Mouse (Mus musculus): Measurements from ENCODE around the gene Fbxl17. TPM values are rescaled to one million over a fixed set of nuclear protein-coding genes. Genes with fewer than 3 reads are reported as not detected.

Gene Fbxl17
- polyA plus RNA-seq, 1 experiment from 2014 or later: 3.0 TPM

DNA sequence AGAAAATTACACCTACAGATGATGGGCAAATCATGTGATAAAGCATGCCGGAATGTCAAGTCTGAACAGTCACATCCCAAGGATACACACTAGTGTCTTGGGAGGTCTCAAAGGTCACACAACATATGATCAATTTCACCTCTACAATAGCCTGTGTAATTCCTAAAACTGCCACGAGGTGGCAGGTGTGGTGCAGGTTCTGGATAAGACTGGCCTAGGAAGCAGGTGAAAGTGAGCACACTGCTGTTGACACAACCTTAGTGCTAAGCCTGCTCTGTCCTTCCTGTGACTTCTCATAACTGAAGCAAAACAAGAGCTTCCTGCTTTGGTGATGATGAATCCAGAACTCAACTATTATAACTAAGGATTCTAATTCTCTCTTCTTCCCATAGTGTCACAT, 175.8 kb downstream of the Fbxl17 start:
- Histone ChIP-seq H3K36me3 (ENCODE audit: control insufficient read depth, insufficient read depth, low read length) (no peaks in the 10 kb centered on the region), H3K9ac (ENCODE audit: low read depth, low read length) (no peak overlapping the region), H3K27ac (ENCODE audit: low read depth, low read length) (no peak overlapping the region), H3K27me3 (replicated peaks; ENCODE audit: control insufficient read depth, insufficient read depth, low read length) (no peaks in the 10 kb centered on the region), H3K4me2 (no peak overlapping the region), H3K4me1 (replicated peaks; ENCODE audit: control insufficient read depth, insufficient read depth, low read length) (peaks cover 7% of the 10 kb centered on the region), H3K9me3 (ENCODE audit: control insufficient read depth, low read length) (no peaks in the 10 kb centered on the region), H3K4me3 (ENCODE audit: low read depth, low read length) (no peak overlapping the region)
- ATAC-seq (replicated peaks; ENCODE audit: low FRiP score) (peak; percentile 67; the same call in 1 of the 2 replicates), DNase-seq (ENCODE audit: low spot score) (no peak)
- 39% methylated on average over 2 of the region's 2 CpGs for WGBS

- Histone ChIP-seq H3K4me2 (no peak overlapping the region), H3K27ac (ENCODE audit: low read depth, low read length) (no peak overlapping the region), H3K4me1 (replicated peaks; ENCODE audit: control insufficient read depth, insufficient read depth, low read length) (peaks cover 7% of the 10 kb centered on the region), H3K9ac (ENCODE audit: low read depth, low read length) (no peak overlapping the region), H3K9me3 (ENCODE audit: control insufficient read depth, low read length) (no peaks in the 10 kb centered on the region), H3K27me3 (replicated peaks; ENCODE audit: control insufficient read depth, insufficient read depth, low read length) (no peaks in the 10 kb centered on the region), H3K36me3 (ENCODE audit: control insufficient read depth, insufficient read depth, low read length) (no peaks in the 10 kb centered on the region), H3K4me3 (ENCODE audit: low read depth, low read length) (no peak overlapping the region)
- DNase-seq (ENCODE audit: low spot score) (no peak), ATAC-seq (replicated peaks; ENCODE audit: low FRiP score) (peak; percentile 56; the same call in 1 of the 2 replicates)
- WGBS: 80% methylated on average over 7 of the region's 7 CpGs
These were observed 177.0 kb downstream of the Fbxl17 start for GRCm38 (mm10) chr17:63322846-63323245.

GRCm38 (mm10) chr17:63321290-63321689, 178.5 kb downstream of the Fbxl17 start:
- ATAC-seq (replicated peaks; ENCODE audit: low FRiP score): no peak

GRCm38 (mm10) chr17:63317518-63317917, 182.3 kb downstream of the Fbxl17 start:
- no peak overlapping the region for H3K27ac ChIP-seq (ENCODE audit: low read depth, low read length)
- H3K4me2 ChIP-seq: no peak overlapping the region
- H3K4me3 ChIP-seq (ENCODE audit: low read depth, low read length): no peak overlapping the region
- no peak for DNase-seq (ENCODE audit: low spot score)
- no peak for ATAC-seq (replicated peaks; ENCODE audit: low FRiP score)
- no peak overlapping the region for H3K9ac ChIP-seq (ENCODE audit: low read depth, low read length)
- no peaks in the 10 kb centered on the region for H3K36me3 ChIP-seq (ENCODE audit: control insufficient read depth, insufficient read depth, low read length)
- 81% methylated on average over 7 of the region's 7 CpGs for WGBS
- H3K27me3 ChIP-seq (replicated peaks; ENCODE audit: control insufficient read depth, insufficient read depth, low read length): no peaks in the 10 kb centered on the region
- peaks cover 6% of the 10 kb centered on the region for H3K4me1 ChIP-seq (replicated peaks; ENCODE audit: control insufficient read depth, insufficient read depth, low read length)
- H3K9me3 ChIP-seq (ENCODE audit: control insufficient read depth, low read length): no peaks in the 10 kb centered on the region

More at GRCm38 (mm10) chr17:63321290-63321689, 178.5 kb downstream of the Fbxl17 start:
- DNase-seq (ENCODE audit: low spot score): no peak
- no peaks in the 10 kb centered on the region for H3K9me3 ChIP-seq (ENCODE audit: control insufficient read depth, low read length)
- H3K4me3 ChIP-seq (ENCODE audit: low read depth, low read length): no peak overlapping the region
- H3K4me1 ChIP-seq (replicated peaks; ENCODE audit: control insufficient read depth, insufficient read depth, low read length): peaks cover 7% of the 10 kb centered on the region
- no peak overlapping the region for H3K9ac ChIP-seq (ENCODE audit: low read depth, low read length)
- no peak overlapping the region for H3K4me2 ChIP-seq
- 38% methylated on average over 5 of the region's 5 CpGs for WGBS
- no peak overlapping the region for H3K27ac ChIP-seq (ENCODE audit: low read depth, low read length)
- H3K36me3 ChIP-seq (ENCODE audit: control insufficient read depth, insufficient read depth, low read length): no peaks in the 10 kb centered on the region
- H3K27me3 ChIP-seq (replicated peaks; ENCODE audit: control insufficient read depth, insufficient read depth, low read length): no peaks in the 10 kb centered on the region

GRCm38 (mm10) chr17:63315646-63316480, 184.0 kb downstream of the Fbxl17 start:
- Histone ChIP-seq H3K27me3 (replicated peaks; ENCODE audit: control insufficient read depth, insufficient read depth, low read length) (no peaks in the 10 kb centered on the region), H3K4me3 (ENCODE audit: low read depth, low read length) (no peak overlapping the region), H3K9ac (ENCODE audit: low read depth, low read length) (no peak overlapping the region), H3K9me3 (ENCODE audit: control insufficient read depth, low read length) (no peaks in the 10 kb centered on the region), H3K36me3 (ENCODE audit: control insufficient read depth, insufficient read depth, low read length) (no peaks in the 10 kb centered on the region), H3K27ac (ENCODE audit: low read depth, low read length) (no peak overlapping the region), H3K4me2 (no peak overlapping the region), H3K4me1 (replicated peaks; ENCODE audit: control insufficient read depth, insufficient read depth, low read length) (peaks cover 5% of the 10 kb centered on the region)
- 85% methylated on average over 12 of the region's 12 CpGs for WGBS
- no peak for DNase-seq (ENCODE audit: low spot score)
- no peak for ATAC-seq (replicated peaks; ENCODE audit: low FRiP score)

- ATAC-seq (replicated peaks; ENCODE audit: low FRiP score) (peak; percentile 55), DNase-seq (ENCODE audit: low spot score) (no peak)
- Histone ChIP-seq H3K4me3 (ENCODE audit: low read depth, low read length) (no peak overlapping the region), H3K9me3 (ENCODE audit: control insufficient read depth, low read length) (no peaks in the 10 kb centered on the region), H3K36me3 (ENCODE audit: control insufficient read depth, insufficient read depth, low read length) (no peaks in the 10 kb centered on the region), H3K9ac (ENCODE audit: low read depth, low read length) (no peak overlapping the region; the same call in 1 of the 2 replicates), H3K27me3 (replicated peaks; ENCODE audit: control insufficient read depth, insufficient read depth, low read length) (no peaks in the 10 kb centered on the region), H3K4me1 (replicated peaks; ENCODE audit: control insufficient read depth, insufficient read depth, low read length) (peaks cover 5% of the 10 kb centered on the region), H3K27ac (ENCODE audit: low read depth, low read length) (peak overlapping the region; percentile 66), H3K4me2 (peak overlapping the region; percentile 18; the same call in 1 of the 2 replicates)
- 79% methylated on average over 3 of the region's 3 CpGs for WGBS
These were observed 187.0 kb downstream of the Fbxl17 start for GRCm38 (mm10) chr17:63312804-63313203.

DNA sequence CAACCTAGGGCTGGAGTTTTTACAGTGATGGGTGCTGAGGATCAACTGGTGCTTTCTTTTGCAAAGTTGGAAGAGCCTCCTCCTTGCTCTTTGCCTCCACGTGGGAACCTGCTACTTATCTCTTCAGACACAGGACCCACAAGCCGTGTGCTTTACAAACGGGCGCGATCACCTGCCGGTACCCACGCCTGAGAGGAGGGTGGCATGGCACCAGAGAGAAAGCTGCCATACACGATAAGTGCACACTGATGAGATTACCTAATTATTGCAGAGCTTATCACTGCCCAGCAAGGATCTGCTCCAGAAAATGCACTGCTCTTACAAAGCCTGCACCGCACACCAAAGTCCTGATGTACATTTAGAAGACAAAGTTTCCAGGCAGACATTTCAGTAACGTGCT, 187.5 kb downstream of the Fbxl17 start:
- Histone ChIP-seq H3K4me2 (peak overlapping the region; percentile 18; the same call in 1 of the 2 replicates), H3K9ac (ENCODE audit: low read depth, low read length) (no peak overlapping the region), H3K27me3 (replicated peaks; ENCODE audit: control insufficient read depth, insufficient read depth, low read length) (no peaks in the 10 kb centered on the region), H3K27ac (ENCODE audit: low read depth, low read length) (peak overlapping the region; percentile 66), H3K9me3 (ENCODE audit: control insufficient read depth, low read length) (no peaks in the 10 kb centered on the region), H3K4me3 (ENCODE audit: low read depth, low read length) (no peak overlapping the region), H3K4me1 (replicated peaks; ENCODE audit: control insufficient read depth, insufficient read depth, low read length) (peaks cover 5% of the 10 kb centered on the region), H3K36me3 (ENCODE audit: control insufficient read depth, insufficient read depth, low read length) (no peaks in the 10 kb centered on the region)
- ATAC-seq (replicated peaks; ENCODE audit: low FRiP score): peak; percentile 99
- 60% methylated on average over 10 of the region's 10 CpGs for WGBS
- DNase-seq (ENCODE audit: low spot score): peak; percentile 45

- H3K27ac ChIP-seq (ENCODE audit: low read depth, low read length): peak overlapping the region; percentile 72
- WGBS: 76% methylated on average over 3 of the region's 3 CpGs
- no peaks in the 10 kb centered on the region for H3K27me3 ChIP-seq (replicated peaks; ENCODE audit: control insufficient read depth, insufficient read depth, low read length)
- peaks cover 5% of the 10 kb centered on the region for H3K4me1 ChIP-seq (replicated peaks; ENCODE audit: control insufficient read depth, insufficient read depth, low read length)
- H3K4me2 ChIP-seq: no peak overlapping the region
- H3K36me3 ChIP-seq (ENCODE audit: control insufficient read depth, insufficient read depth, low read length): no peaks in the 10 kb centered on the region
- DNase-seq (ENCODE audit: low spot score) (no peak), ATAC-seq (replicated peaks; ENCODE audit: low FRiP score) (no peak)
- H3K4me3 ChIP-seq (ENCODE audit: low read depth, low read length): no peak overlapping the region
- no peaks in the 10 kb centered on the region for H3K9me3 ChIP-seq (ENCODE audit: control insufficient read depth, low read length)
- H3K9ac ChIP-seq (ENCODE audit: low read depth, low read length): no peak overlapping the region
These were observed 188.2 kb downstream of the Fbxl17 start for GRCm38 (mm10) chr17:63311613-63312012.

GRCm38 (mm10) chr17:63310021-63310420, 189.8 kb downstream of the Fbxl17 start:
- ATAC-seq (replicated peaks; ENCODE audit: low FRiP score) (no peak), DNase-seq (ENCODE audit: low spot score) (no peak)
- peaks cover 5% of the 10 kb centered on the region for H3K4me1 ChIP-seq (replicated peaks; ENCODE audit: control insufficient read depth, insufficient read depth, low read length)
- H3K9me3 ChIP-seq (ENCODE audit: control insufficient read depth, low read length): no peaks in the 10 kb centered on the region
- no peaks in the 10 kb centered on the region for H3K36me3 ChIP-seq (ENCODE audit: control insufficient read depth, insufficient read depth, low read length)
- no peaks in the 10 kb centered on the region for H3K27me3 ChIP-seq (replicated peaks; ENCODE audit: control insufficient read depth, insufficient read depth, low read length)
- H3K9ac ChIP-seq (ENCODE audit: low read depth, low read length): no peak overlapping the region
- H3K4me2 ChIP-seq: no peak overlapping the region
- H3K4me3 ChIP-seq (ENCODE audit: low read depth, low read length): no peak overlapping the region
- 77% methylated on average over 3 of the region's 3 CpGs for WGBS
- no peak overlapping the region for H3K27ac ChIP-seq (ENCODE audit: low read depth, low read length)
